Mouse (Mus musculus): ENCODE data around the gene Cib1. TPM values are rescaled to one million over a fixed set of nuclear protein-coding genes. Genes with fewer than 3 reads are reported as not detected.

Cib1 gene
- total RNA-seq, 2 experiments from 2014 or later, result 23.4 to 24.3 TPM

GRCm38 (mm10) chr7:80233799-80234198, 1.2 kb upstream of the Cib1 start:
- DNase-seq (ENCODE audit: low spot score in 2 of 2), result no peak

- DNase-seq (ENCODE audit: low spot score in 2 of 2), result no peak
Measured at GRCm38 (mm10) chr7:80231971-80232488, 583 bp downstream of the Cib1 start.

GRCm38 (mm10) chr7:80230196-80230595, 2.4 kb downstream of the Cib1 start:
- DNase-seq (ENCODE audit: low spot score in 2 of 2), result no peak

GRCm38 (mm10) chr7:80227065-80227464, 5.5 kb downstream of the Cib1 start:
- no peak for DNase-seq (ENCODE audit: low spot score in 2 of 2)

- DNase-seq (ENCODE audit: low spot score in 2 of 2), result no peak
Measured at GRCm38 (mm10) chr7:80221179-80221750, 11.3 kb downstream of the Cib1 start.

- DNase-seq (ENCODE audit: low spot score in 2 of 2), result no peak
Measured at GRCm38 (mm10) chr7:80220237-80220797, 12.3 kb downstream of the Cib1 start.

GRCm38 (mm10) chr7:80218666-80219065, 13.9 kb downstream of the Cib1 start:
- DNase-seq (ENCODE audit: low spot score in 2 of 2), result no peak

GRCm38 (mm10) chr7:80216566-80216965, 16.0 kb downstream of the Cib1 start:
- DNase-seq (ENCODE audit: low spot score in 2 of 2), result peak; percentile 51 to 67

GRCm38 (mm10) chr7:80215398-80215797, 17.2 kb downstream of the Cib1 start:
- DNase-seq (ENCODE audit: low spot score in 2 of 2), result peak; percentile 81 to 88

- no peak for DNase-seq (ENCODE audit: low spot score in 2 of 2)
Measured at GRCm38 (mm10) chr7:80214459-80214858, 18.2 kb downstream of the Cib1 start.

- DNase-seq (ENCODE audit: low spot score in 2 of 2), result no peak
Measured at GRCm38 (mm10) chr7:80213604-80214003, 19.0 kb downstream of the Cib1 start.

GRCm38 (mm10) chr7:80210982-80211381, 21.6 kb downstream of the Cib1 start:
- no peak for DNase-seq (ENCODE audit: low spot score in 2 of 2)

GRCm38 (mm10) chr7:80209669-80210068, 22.9 kb downstream of the Cib1 start:
- DNase-seq (ENCODE audit: low spot score in 2 of 2), result no peak

- DNase-seq (ENCODE audit: low spot score in 2 of 2), result no peak
Measured at GRCm38 (mm10) chr7:80208738-80209430, 23.7 kb downstream of the Cib1 start.

- DNase-seq (ENCODE audit: low spot score in 2 of 2), result no peak
Measured at GRCm38 (mm10) chr7:80208026-80208642, 24.5 kb downstream of the Cib1 start.

GRCm38 (mm10) chr7:80207314-80207731, 25.3 kb downstream of the Cib1 start:
- DNase-seq (ENCODE audit: low spot score in 2 of 2), result no peak

GRCm38 (mm10) chr7:80205705-80206589, 26.7 kb downstream of the Cib1 start:
- no peak for DNase-seq (ENCODE audit: low spot score in 2 of 2)

GRCm38 (mm10) chr7:80204961-80205360, 27.7 kb downstream of the Cib1 start:
- no peak for DNase-seq (ENCODE audit: low spot score in 2 of 2)

- DNase-seq (ENCODE audit: low spot score in 2 of 2), result no peak
Measured at GRCm38 (mm10) chr7:80204362-80204761, 28.3 kb downstream of the Cib1 start.

- no peak for DNase-seq (ENCODE audit: low spot score in 2 of 2)
Measured at GRCm38 (mm10) chr7:80203638-80204096, 28.9 kb downstream of the Cib1 start.

- DNase-seq (ENCODE audit: low spot score in 2 of 2), result no peak
Measured at GRCm38 (mm10) chr7:80202961-80203360, 29.7 kb downstream of the Cib1 start.
